Mouse (Mus musculus) adipose tissue, adult 10 weeks (tissue): ENCODE measurements around the gene Gm6040. TPM values are rescaled to one million over a fixed set of nuclear protein-coding genes. Genes with fewer than 3 reads are reported as not detected.

Source experiments
- polyA plus RNA-seq: library from polyadenylated mRNA; stranded (reverse); fragments of 350-450 nt; fragmentation: Illumina TruSeq; extraction: RNeasy Lipid Tissue Mini Kit (QIAGEN cat#74804); gene quantifications from one replicate; pipeline ENCODE4 v1.2.3, GENCODE M21; 2014; ENCODE audit warnings: low read depth, low replicate concordance

Gene Gm6040
- 108 TPM for polyA plus RNA-seq

GRCm38 (mm10) chr8:20921971-20922370, at the start of gene Gm6040:
TSS of gene Gm6040 (minus strand) at chr8:20922071.

GRCm38 (mm10) chr8:20944610-20945009, 22.7 kb upstream of the Gm6040 start, which contains the start of gene AY761185:
TSS of gene AY761185 (minus strand) at chr8:20944710.

GRCm38 (mm10) chr8:20902527-20902926, 19.3 kb downstream of the Gm6040 start, which contains the start of gene Gm15056:
TSS of gene Gm15056 (minus strand) at chr8:20902627.

GRCm38 (mm10) chr8:20892369-20892768, 29.5 kb downstream of the Gm6040 start, which contains the start of gene Defb33:
TSS of gene Defb33 (plus strand) at chr8:20892669.

Other genes with a start within 250 kb of the Gm6040 start
- 2.6 TPM for gene Defb33, start 29.4 kb downstream of the Gm6040 start, polyA plus RNA-seq
- 40.0 TPM for gene Gm15056, start 19.4 kb downstream of the Gm6040 start, polyA plus RNA-seq
- gene AY761185, start 22.6 kb upstream of the Gm6040 start, polyA plus RNA-seq, result 548 TPM
- not detected for gene Defa21, start 103.5 kb upstream of the Gm6040 start, polyA plus RNA-seq
- gene Defa23, start 133.0 kb upstream of the Gm6040 start, polyA plus RNA-seq, result not detected
- gene Defa35, start 143.0 kb upstream of the Gm6040 start, polyA plus RNA-seq, result not detected
- gene Defa25, start 162.4 kb upstream of the Gm6040 start, polyA plus RNA-seq, result not detected
- gene Gm14851, start 174.0 kb upstream of the Gm6040 start, polyA plus RNA-seq, result not detected
- gene Defa30, start 212.6 kb upstream of the Gm6040 start, polyA plus RNA-seq, result not detected
- not detected for gene Defa22, start 240.2 kb upstream of the Gm6040 start, polyA plus RNA-seq